Mouse (Mus musculus) heart, postnatal 0 days (tissue): ENCODE results near the gene Akap4.

Source experiments
- CTCF ChIP-seq: IDR thresholded peaks from 2 replicates; pipeline ENCODE4 v1.5.1; 2016; ENCODE audit warnings: antibody characterized with exemption, control low read depth, low read depth
- EP300 ChIP-seq: IDR thresholded peaks from 2 replicates; pipeline ENCODE4 v1.6.1; 2016; ENCODE audit warnings: antibody characterized with exemption, low read depth

- TF ChIP-seq EP300 (no peak), CTCF (0 out of 2 replicates have a peak, but pooled peaks have one; percentile 14)
Observed at GRCm38 (mm10) chrX:7102280-7102679, 35.0 kb downstream of the Akap4 start.
